Mouse (Mus musculus) MEL (cell line): ENCODE data around the gene Hax1. TPM values are rescaled to one million over a fixed set of nuclear protein-coding genes. Genes with fewer than 3 reads are reported as not detected.

Experiments used
- DNase-seq: peaks from one replicate; pipeline ENCODE4 v3.0.0; 2011; ENCODE audit warnings: low read depth, low spot score
- H3K27ac ChIP-seq: 2 replicates; pipeline ENCODE4 v1.5.1; 2012; ENCODE audit warnings: low read depth, mild to moderate bottlenecking, control low read depth, low read length, moderate library complexity; ENCODE audit not compliant: control insufficient read depth
- H3K27me3 ChIP-seq, 2 experiments: fragments of 150-350 bp in 1 of 2; sonication (generic) in 1 of 2; 2 replicates each; pipeline ENCODE4 v1.6.1; 2012; ENCODE audit warnings: low read length in 2 of 2, mild to moderate bottlenecking in 2 of 2, improper control_type of control experiment in 1 of 2, moderate library complexity in 1 of 2; ENCODE audit not compliant: insufficient read depth in 2 of 2, control insufficient read depth in 1 of 2
- H3K36me3 ChIP-seq, 2 experiments: 2 replicates each; pipeline ENCODE4 v1.6.1; 2012 to 2014; ENCODE audit warnings: low read length in 2 of 2, improper control_type of control experiment in 1 of 2, inconsistent platforms in 1 of 2, mild to moderate bottlenecking in 1 of 2; ENCODE audit not compliant: insufficient read depth in 2 of 2, control insufficient read depth in 1 of 2
- H3K4me1 ChIP-seq, 2 experiments: fragments of 150-350 bp in 1 of 2; sonication (generic) in 1 of 2; 2 replicates each; pipeline ENCODE4 v1.6.1; 2012; ENCODE audit warnings: low read length in 2 of 2, improper control_type of control experiment in 1 of 2, mild to moderate bottlenecking in 1 of 2; ENCODE audit not compliant: insufficient read depth in 2 of 2, control insufficient read depth in 1 of 2
- H3K4me3 ChIP-seq, 2 experiments: fragments of 150-350 bp in 1 of 2; sonication (generic) in 1 of 2; 2 replicates each; pipeline ENCODE4 v1.5.1; 2012; ENCODE audit warnings: low read depth in 2 of 2, low read length in 2 of 2, mild to moderate bottlenecking in 2 of 2, moderate library complexity in 2 of 2, control low read depth in 1 of 2, improper control_type of control experiment in 1 of 2; ENCODE audit not compliant: control insufficient read depth in 1 of 2, insufficient read depth in 1 of 2
- H3K79me2 ChIP-seq: 2 replicates; pipeline ENCODE4 v1.6.1; 2012; ENCODE audit warnings: mild to moderate bottlenecking, low read length, moderate library complexity; ENCODE audit not compliant: control insufficient read depth, poor library complexity, insufficient read depth
- H3K9ac ChIP-seq: 2 replicates; pipeline ENCODE4 v1.6.1; 2012; ENCODE audit warnings: low read depth, mild to moderate bottlenecking, control low read depth, low read length, moderate library complexity; ENCODE audit not compliant: control insufficient read depth, poor library complexity, severe bottlenecking
- H3K9me3 ChIP-seq: fragments of 150-350 bp; sonication (generic); replicated peaks from 2 replicates; pipeline ENCODE4 v1.6.1; 2012; ENCODE audit warnings: mild to moderate bottlenecking, low read length, improper control_type of control experiment, moderate library complexity; ENCODE audit not compliant: insufficient read depth
- CTCF ChIP-seq, 3 experiments: IDR thresholded peaks in 2 of 3; conservative IDR thresholded peaks in 1 of 3; 2 replicates each; pipeline ENCODE4 v1.5.1; 2011 to 2012; ENCODE audit warnings: low read length in 3 of 3, low read depth in 2 of 3, mild to moderate bottlenecking in 2 of 3, improper control_type of control experiment in 1 of 3, inconsistent platforms in 1 of 3, mixed read lengths in 1 of 3, moderate library complexity in 1 of 3; ENCODE audit not compliant: control insufficient read depth in 1 of 3, insufficient read depth in 1 of 3, poor library complexity in 1 of 3, severe bottlenecking in 1 of 3
- EP300 ChIP-seq, 2 experiments: IDR thresholded peaks; 2 replicates each; pipeline ENCODE4 v1.6.1; 2011; ENCODE audit warnings: improper control_type of control experiment in 2 of 2, low read length in 2 of 2, low read depth in 1 of 2, mild to moderate bottlenecking in 1 of 2
- ETS1 ChIP-seq: IDR thresholded peaks from 2 replicates; pipeline ENCODE4 v1.6.1; 2012; ENCODE audit warnings: low read depth, mild to moderate bottlenecking, inconsistent platforms, low read length, improper control_type of control experiment, moderate library complexity
- GATA1 ChIP-seq: IDR thresholded peaks from 2 replicates; pipeline ENCODE4 v1.6.1; 2011; ENCODE audit warnings: low read depth, low read length, improper control_type of control experiment
- JUND ChIP-seq: IDR thresholded peaks from 2 replicates; pipeline ENCODE4 v1.6.1; 2011; ENCODE audit warnings: low read depth, mild to moderate bottlenecking, improper control_type of control experiment, low read length
- MAFK ChIP-seq: IDR thresholded peaks from 2 replicates; pipeline ENCODE4 v1.6.1; 2011; ENCODE audit warnings: low read depth, mild to moderate bottlenecking, low read length, improper control_type of control experiment, borderline replicate concordance
- MYC ChIP-seq: IDR thresholded peaks from 2 replicates; pipeline ENCODE4 v1.6.1; 2011; ENCODE audit warnings: low read depth, mild to moderate bottlenecking, low read length, improper control_type of control experiment, moderate library complexity
- POLR2A ChIP-seq, 2 experiments: IDR thresholded peaks; 2 replicates each; pipeline ENCODE4 v1.6.1; 2011 to 2012; ENCODE audit warnings: low read length in 2 of 2, mild to moderate bottlenecking in 2 of 2, control low read depth in 1 of 2, improper control_type of control experiment in 1 of 2, low read depth in 1 of 2, moderate library complexity in 1 of 2; ENCODE audit not compliant: control insufficient read depth in 1 of 2, insufficient read depth in 1 of 2, poor library complexity in 1 of 2
- RAD21 ChIP-seq: IDR thresholded peaks from 2 replicates; pipeline ENCODE4 v1.6.1; 2011; ENCODE audit warnings: mild to moderate bottlenecking, low read depth, low read length, improper control_type of control experiment
- RCOR1 ChIP-seq: IDR thresholded peaks from 2 replicates; pipeline ENCODE4 v1.6.1; 2012; ENCODE audit warnings: low read depth, mild to moderate bottlenecking, inconsistent platforms, low read length, improper control_type of control experiment
- SMC3 ChIP-seq: IDR thresholded peaks from 2 replicates; pipeline ENCODE4 v1.6.1; 2011; ENCODE audit warnings: low read depth, low read length, improper control_type of control experiment
- USF1 ChIP-seq: IDR thresholded peaks from 2 replicates; pipeline ENCODE4 v1.6.1; 2014; ENCODE audit warnings: low read depth, mild to moderate bottlenecking, inconsistent platforms, low read length, improper control_type of control experiment, moderate library complexity
- ZKSCAN1 ChIP-seq: IDR thresholded peaks from 2 replicates; pipeline ENCODE4 v1.6.1; 2012; ENCODE audit warnings: low read depth, mild to moderate bottlenecking, inconsistent platforms, low read length, improper control_type of control experiment, moderate library complexity
- ZNF384 ChIP-seq: IDR thresholded peaks from 2 replicates; pipeline ENCODE4 v1.6.1; 2012; ENCODE audit warnings: low read depth, mild to moderate bottlenecking, inconsistent platforms, low read length, improper control_type of control experiment
- polyA plus RNA-seq, 2 experiments: library from polyadenylated mRNA; stranded (reverse) in 1 of 2; unstranded in 1 of 2; fragments of >175 nt in 1 of 2; fragments of >200 nt in 1 of 2; gene quantifications; 2 replicates each; pipeline versions ENCODE4 v1.2.1 to v1.2.4; 2012; ENCODE audit warnings: low replicate concordance in 2 of 2, low read depth in 1 of 2; ENCODE audit not compliant: insufficient read length in 2 of 2, insufficient read depth in 1 of 2, missing spikeins in 1 of 2
- total RNA-seq: library from RNA; depleted of rRNA; stranded (reverse); fragments of 300-350 nt; gene quantifications from 2 replicates; pipeline ENCODE4 v1.2.3, GENCODE M21; 2012

The Hax1 gene
- total and polyA plus RNA-seq, 3 experiments = 232 to 322 TPM; not detected in 1

DNA sequence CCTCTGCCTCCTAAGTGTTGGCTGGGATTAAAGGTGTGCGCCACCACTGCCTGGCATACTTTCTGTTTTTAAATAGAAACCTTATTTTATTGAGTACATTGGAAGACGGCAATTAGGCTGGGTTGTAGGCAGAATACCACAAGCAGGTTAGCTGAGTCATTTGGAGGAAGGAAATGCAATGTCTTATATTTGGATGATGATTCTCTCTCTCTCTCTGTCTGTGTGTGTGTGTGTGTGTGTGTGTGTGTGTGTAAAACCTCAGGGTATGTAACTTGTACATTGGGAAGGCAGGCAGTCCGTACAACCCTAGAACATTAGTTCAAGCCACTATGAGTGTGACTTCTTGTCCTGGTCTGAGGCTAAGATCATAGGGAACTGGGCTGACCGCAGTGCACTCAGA is 10.8 kb downstream of the Hax1 start:
- no peaks in the 10 kb centered on the region for H3K9me3 ChIP-seq
- peak; percentile 54 for DNase-seq
- TF ChIP-seq EP300 (IDR thresholded peaks at IDR 0.05; ENCODE audit: low read depth in 1 of 2, low read length in 2 of 2) (peak in 1 of 2 experiments; percentile 26; a peak in 1 of 4 replicates), RCOR1 (no peak), ETS1 (0 out of 2 replicates have a peak, but pooled peaks have one; percentile 8)
- no peak overlapping the region for H3K9ac ChIP-seq
- H3K79me2 ChIP-seq = no peaks in the 10 kb centered on the region
- peaks cover 0 to 2% of the 10 kb centered on the region in 2 experiments; a peak in 2 of 4 replicates for H3K4me1 ChIP-seq
- no peaks in the 10 kb centered on the region for H3K36me3 ChIP-seq
- no peaks in the 10 kb centered on the region for H3K27me3 ChIP-seq
- no peak overlapping the region for H3K27ac ChIP-seq
- H3K4me3 ChIP-seq = no peak overlapping the region

DNA sequence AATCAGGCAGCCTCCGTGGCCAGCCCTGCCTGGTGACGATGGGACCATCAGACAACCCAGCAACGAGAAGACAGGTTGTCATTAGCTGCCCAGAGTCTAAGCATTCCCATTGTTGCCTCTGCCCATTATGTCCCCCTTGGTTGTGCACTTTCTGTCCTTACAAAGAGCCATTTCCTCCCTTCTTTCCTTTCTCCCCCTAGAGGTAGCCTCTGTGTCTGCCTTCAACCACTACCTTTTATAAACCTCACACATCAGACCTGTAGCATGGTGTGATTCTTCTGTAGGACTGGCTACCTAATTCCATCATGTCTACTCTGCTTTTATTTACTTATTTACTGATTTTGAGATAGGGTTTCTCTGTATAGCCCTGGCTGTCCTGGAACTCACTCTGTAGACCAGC is 11.4 kb downstream of the Hax1 start:
- peak; percentile 53 for DNase-seq
- H3K36me3 ChIP-seq = no peaks in the 10 kb centered on the region
- H3K4me1 ChIP-seq = peaks cover 0 to 2% of the 10 kb centered on the region in 2 experiments; a peak in 2 of 4 replicates
- no peaks in the 10 kb centered on the region for H3K27me3 ChIP-seq
- H3K27ac ChIP-seq = no peak overlapping the region
- no peak overlapping the region for H3K9ac ChIP-seq
- H3K9me3 ChIP-seq = no peaks in the 10 kb centered on the region
- no peak for TF ChIP-seq POLR2A (IDR thresholded peaks at IDR 0.05; ENCODE audit: control insufficient read depth in 1 of 2, insufficient read depth in 1 of 2, low read depth in 1 of 2, low read length in 2 of 2, poor library complexity in 1 of 2)
- peak in 2 of 3 experiments; percentile 39 to 49; a peak in 4 of 6 replicates for TF ChIP-seq CTCF (IDR thresholded peaks at IDR 0.05 in 2 of 3, conservative IDR thresholded peaks at IDR 0.05 in 1 of 3; ENCODE audit: control insufficient read depth in 1 of 3, insufficient read depth in 1 of 3, low read depth in 2 of 3, low read length in 3 of 3, poor library complexity in 1 of 3, severe bottlenecking in 1 of 3)
- no peak for TF ChIP-seq GATA1
- no peak for TF ChIP-seq ZNF384
- TF ChIP-seq ZKSCAN1 = no peak
- peak; percentile 17; the same call in 1 of the 2 replicates for TF ChIP-seq SMC3
- H3K4me3 ChIP-seq = no peak overlapping the region
- H3K79me2 ChIP-seq = no peaks in the 10 kb centered on the region

GRCm38 (mm10) chr3:89982426-89982825 is 16.2 kb downstream of the Hax1 start:
- Histone ChIP-seq H3K79me2 (no peaks in the 10 kb centered on the region), H3K4me1 (no peaks in the 10 kb centered on the region), H3K9me3 (no peaks in the 10 kb centered on the region), H3K36me3 (no peaks in the 10 kb centered on the region), H3K27me3 (peaks cover 0 to 5% of the 10 kb centered on the region in 2 experiments; a peak in 1 of 4 replicates), H3K9ac (no peak overlapping the region), H3K4me3 (no peak overlapping the region), H3K27ac (no peak overlapping the region)
- TF ChIP-seq USF1 = no peak
- TF ChIP-seq JUND = no peak
- TF ChIP-seq SMC3 = 0 out of 2 replicates have a peak, but pooled peaks have one; percentile 10
- no peak; the same call in 1 of the 2 replicates for TF ChIP-seq RAD21
- TF ChIP-seq MYC = 0 out of 2 replicates have a peak, but pooled peaks have one; percentile 31
- TF ChIP-seq ZNF384 = no peak
- peak in 1 of 3 experiments; percentile 25; a peak in 2 of 6 replicates for TF ChIP-seq CTCF (IDR thresholded peaks at IDR 0.05 in 2 of 3, conservative IDR thresholded peaks at IDR 0.05 in 1 of 3; ENCODE audit: control insufficient read depth in 1 of 3, insufficient read depth in 1 of 3, low read depth in 2 of 3, low read length in 3 of 3, poor library complexity in 1 of 3, severe bottlenecking in 1 of 3)
- TF ChIP-seq MAFK = no peak
- no peak for DNase-seq
